Mouse (Mus musculus): ENCODE results near the gene Arnt2. TPM values are rescaled to one million over a fixed set of nuclear protein-coding genes. Genes with fewer than 3 reads are reported as not detected.

Gene Arnt2
- polyA plus RNA-seq, 1 experiment from 2014 or later = 74.6 TPM

- Histone ChIP-seq H3K27ac (replicated peaks) (no peak overlapping the region), H3K9me3 (no peaks in the 10 kb centered on the region), H3K4me3 (no peak overlapping the region), H3K9ac (no peak overlapping the region), H3K4me2 (no peak overlapping the region), H3K27me3 (no peaks in the 10 kb centered on the region), H3K36me3 (peaks cover 7% of the 10 kb centered on the region), H3K4me1 (replicated peaks) (peaks cover 17% of the 10 kb centered on the region)
- no peak for ATAC-seq (ENCODE audit: low FRiP score, low read depth)
- 94% methylated on average over 4 of the region's 4 CpGs for WGBS
Observed at GRCm38 (mm10) chr7:84336907-84337306, 73.1 kb downstream of the Arnt2 start.

- Histone ChIP-seq H3K4me2 (no peak overlapping the region), H3K9me3 (no peaks in the 10 kb centered on the region), H3K27me3 (no peaks in the 10 kb centered on the region), H3K4me1 (replicated peaks) (peaks cover 20% of the 10 kb centered on the region), H3K9ac (no peak overlapping the region), H3K36me3 (peaks cover 4% of the 10 kb centered on the region), H3K4me3 (no peak overlapping the region), H3K27ac (replicated peaks) (no peak overlapping the region)
- ATAC-seq (ENCODE audit: low FRiP score, low read depth) = no peak
- 53% methylated on average over 2 of the region's 2 CpGs for WGBS
Observed at GRCm38 (mm10) chr7:84336580-84336886, 73.4 kb downstream of the Arnt2 start.

- Histone ChIP-seq H3K36me3 (no peaks in the 10 kb centered on the region; the same call in 1 of the 2 replicates), H3K9ac (no peak overlapping the region), H3K9me3 (no peaks in the 10 kb centered on the region), H3K4me1 (replicated peaks) (peaks cover 26% of the 10 kb centered on the region), H3K4me2 (no peak overlapping the region), H3K27ac (replicated peaks) (no peak overlapping the region), H3K27me3 (no peaks in the 10 kb centered on the region), H3K4me3 (no peak overlapping the region)
- WGBS = 72% methylated on average over 6 of the region's 6 CpGs
- no peak for ATAC-seq (ENCODE audit: low FRiP score, low read depth)
Observed at GRCm38 (mm10) chr7:84335766-84336579, 74.0 kb downstream of the Arnt2 start.

- Histone ChIP-seq H3K27ac (replicated peaks) (no peak overlapping the region), H3K9ac (no peak overlapping the region), H3K4me1 (replicated peaks) (peaks cover 35% of the 10 kb centered on the region), H3K9me3 (no peaks in the 10 kb centered on the region), H3K36me3 (no peaks in the 10 kb centered on the region; the same call in 1 of the 2 replicates), H3K4me2 (no peak overlapping the region), H3K27me3 (no peaks in the 10 kb centered on the region), H3K4me3 (no peak overlapping the region)
- ATAC-seq (ENCODE audit: low FRiP score, low read depth) = no peak
- WGBS = 85% methylated on average over 3 of the region's 3 CpGs
Observed at GRCm38 (mm10) chr7:84333996-84334395, 76.0 kb downstream of the Arnt2 start.

GRCm38 (mm10) chr7:84332295-84333168 lies 77.4 kb downstream of the Arnt2 start:
- 34% methylated on average over 11 of the region's 11 CpGs for WGBS
- Histone ChIP-seq H3K4me2 (no peak overlapping the region), H3K27me3 (no peaks in the 10 kb centered on the region), H3K36me3 (no peaks in the 10 kb centered on the region), H3K9ac (no peak overlapping the region), H3K27ac (replicated peaks) (peak overlapping the region; percentile 39; the same call in 1 of the 2 replicates), H3K9me3 (no peaks in the 10 kb centered on the region), H3K4me3 (no peak overlapping the region), H3K4me1 (replicated peaks) (peaks cover 38% of the 10 kb centered on the region)
- peak; percentile 45; the same call in 1 of the 2 replicates for ATAC-seq (ENCODE audit: low FRiP score, low read depth)

GRCm38 (mm10) chr7:84329174-84329583 lies 80.8 kb downstream of the Arnt2 start:
- Histone ChIP-seq H3K27ac (replicated peaks) (0 out of 2 replicates have a peak overlapping the region, but pooled peaks have one; percentile 8), H3K9ac (no peak overlapping the region), H3K4me2 (no peak overlapping the region), H3K4me3 (no peak overlapping the region), H3K36me3 (no peaks in the 10 kb centered on the region), H3K27me3 (no peaks in the 10 kb centered on the region), H3K4me1 (replicated peaks) (peaks cover 38% of the 10 kb centered on the region), H3K9me3 (no peaks in the 10 kb centered on the region)
- 32% methylated on average over 1 of the region's 1 CpGs for WGBS
- ATAC-seq (ENCODE audit: low FRiP score, low read depth) = no peak

- H3K4me3 ChIP-seq = no peak overlapping the region
- H3K27me3 ChIP-seq = no peaks in the 10 kb centered on the region
- peak; percentile 65; the same call in 1 of the 2 replicates for ATAC-seq (ENCODE audit: low FRiP score, low read depth)
- peaks cover 38% of the 10 kb centered on the region for H3K4me1 ChIP-seq (replicated peaks)
- H3K4me2 ChIP-seq = no peak overlapping the region
- H3K9ac ChIP-seq = no peak overlapping the region
- H3K36me3 ChIP-seq = no peaks in the 10 kb centered on the region; the same call in 1 of the 2 replicates
- WGBS = 47% methylated on average over 1 of the region's 1 CpGs
- 0 out of 2 replicates have a peak overlapping the region, but pooled peaks have one; percentile 8 for H3K27ac ChIP-seq (replicated peaks)
- H3K9me3 ChIP-seq = no peaks in the 10 kb centered on the region
Observed at GRCm38 (mm10) chr7:84328770-84329169, 81.2 kb downstream of the Arnt2 start.

- H3K9ac ChIP-seq = no peak overlapping the region
- 84% methylated on average over 2 of the region's 2 CpGs for WGBS
Observed at GRCm38 (mm10) chr7:84325570-84326328, 84.2 kb downstream of the Arnt2 start.

GRCm38 (mm10) chr7:84321542-84321941 lies 88.4 kb downstream of the Arnt2 start:
- no peak for ATAC-seq (ENCODE audit: low FRiP score, low read depth)
- Histone ChIP-seq H3K4me1 (replicated peaks) (no peaks in the 10 kb centered on the region), H3K27ac (replicated peaks) (no peak overlapping the region), H3K4me2 (no peak overlapping the region), H3K27me3 (no peaks in the 10 kb centered on the region), H3K9me3 (no peaks in the 10 kb centered on the region), H3K36me3 (no peaks in the 10 kb centered on the region; the same call in 1 of the 2 replicates), H3K4me3 (no peak overlapping the region), H3K9ac (no peak overlapping the region)
- WGBS = 97% methylated on average over 1 of the region's 1 CpGs

More at GRCm38 (mm10) chr7:84325570-84326328, 84.2 kb downstream of the Arnt2 start:
- no peak for ATAC-seq (ENCODE audit: low FRiP score, low read depth)
- peaks cover 13% of the 10 kb centered on the region for H3K4me1 ChIP-seq (replicated peaks)
- H3K27me3 ChIP-seq = no peaks in the 10 kb centered on the region
- no peaks in the 10 kb centered on the region; the same call in 1 of the 2 replicates for H3K36me3 ChIP-seq
- H3K4me2 ChIP-seq = no peak overlapping the region
- no peaks in the 10 kb centered on the region for H3K9me3 ChIP-seq
- no peak overlapping the region for H3K27ac ChIP-seq (replicated peaks)
- no peak overlapping the region for H3K4me3 ChIP-seq

- H3K27me3 ChIP-seq = no peaks in the 10 kb centered on the region
- H3K36me3 ChIP-seq = no peaks in the 10 kb centered on the region
- H3K9ac ChIP-seq = no peak overlapping the region
- H3K4me2 ChIP-seq = no peak overlapping the region
- 75% methylated on average over 7 of the region's 7 CpGs for WGBS
- no peak overlapping the region for H3K4me3 ChIP-seq
- H3K27ac ChIP-seq (replicated peaks) = no peak overlapping the region
- H3K9me3 ChIP-seq = no peaks in the 10 kb centered on the region
- H3K4me1 ChIP-seq (replicated peaks) = no peaks in the 10 kb centered on the region
- ATAC-seq (ENCODE audit: low FRiP score, low read depth) = no peak
Observed at GRCm38 (mm10) chr7:84315353-84316003, 94.5 kb downstream of the Arnt2 start.

- Histone ChIP-seq H3K27ac (replicated peaks) (no peak overlapping the region), H3K27me3 (no peaks in the 10 kb centered on the region), H3K9me3 (no peaks in the 10 kb centered on the region), H3K9ac (no peak overlapping the region), H3K4me1 (replicated peaks) (no peaks in the 10 kb centered on the region), H3K36me3 (peaks cover 3% of the 10 kb centered on the region; the same call in 1 of the 2 replicates), H3K4me3 (no peak overlapping the region), H3K4me2 (no peak overlapping the region)
- ATAC-seq (ENCODE audit: low FRiP score, low read depth) = no peak
- WGBS = 95% methylated on average over 2 of the region's 2 CpGs
Observed at GRCm38 (mm10) chr7:84314742-84315141, 95.2 kb downstream of the Arnt2 start.
